Mouse (Mus musculus): ENCODE measurements around the gene Fads1. TPM values are rescaled to one million over a fixed set of nuclear protein-coding genes. Genes with fewer than 3 reads are reported as not detected.
A peak's percentile ranks its signal among the peaks of the same experiment; 100 is the strongest.

Fads1 gene
- total and polyA plus RNA-seq, 3 experiments = 145 to 366 (median 307) TPM

GRCm38 (mm10) chr19:10198286-10198685 lies 15.6 kb downstream of the Fads1 start:
- Histone ChIP-seq H3K27me3 (ENCODE audit: insufficient read depth, low read length) (no peaks in the 10 kb centered on the region), H3K4me3 (ENCODE audit: low read depth, low read length) (no peak overlapping the region), H3K4me1 (ENCODE audit: insufficient read depth, low read depth, low read length) (peaks cover 74% of the 10 kb centered on the region), H3K36me3 (replicated peaks) (peaks cover 85% of the 10 kb centered on the region), H3K9me3 (replicated peaks) (no peaks in the 10 kb centered on the region)
- no peak for TF ChIP-seq CTCF (IDR thresholded peaks at IDR 0.05; ENCODE audit: low read depth, low read length)
- TF ChIP-seq POLR2AphosphoS5 (IDR thresholded peaks at IDR 0.05; ENCODE audit: insufficient replicate concordance, low read depth, low read length) = 0 out of 2 replicates have a peak, but pooled peaks have one; percentile 28
- no peak for DNase-seq (ENCODE audit: low spot score)
- no peak for ATAC-seq (ENCODE audit: extremely low read depth, insufficient number of reproducible peaks, low FRiP score, poor library complexity, severe bottlenecking)

- peaks cover 71% of the 10 kb centered on the region for H3K4me1 ChIP-seq (ENCODE audit: insufficient read depth, low read depth, low read length)
- no peaks in the 10 kb centered on the region for H3K9me3 ChIP-seq (replicated peaks)
- no peak overlapping the region for H3K4me3 ChIP-seq (ENCODE audit: low read depth, low read length)
- H3K27me3 ChIP-seq (ENCODE audit: insufficient read depth, low read length) = no peaks in the 10 kb centered on the region
- ATAC-seq (ENCODE audit: extremely low read depth, insufficient number of reproducible peaks, low FRiP score, poor library complexity, severe bottlenecking) (peak; percentile 48; the same call in 1 of the 2 replicates), DNase-seq (ENCODE audit: low spot score) (peak; percentile 72)
- peaks cover 81% of the 10 kb centered on the region for H3K36me3 ChIP-seq (replicated peaks)
- TF ChIP-seq POLR2AphosphoS5 (IDR thresholded peaks at IDR 0.05; ENCODE audit: insufficient replicate concordance, low read depth, low read length) (no peak), GATA2 (IDR thresholded peaks at IDR 0.05; ENCODE audit: borderline replicate concordance, low read depth, low read length) (no peak), CTCF (IDR thresholded peaks at IDR 0.05; ENCODE audit: low read depth, low read length) (peak; percentile 48), TAL1 (conservative IDR thresholded peaks at IDR 0.05; ENCODE audit: low read depth, low read length) (peak; percentile 34; the same call in 1 of the 2 replicates), GATA1 (IDR thresholded peaks at IDR 0.05; ENCODE audit: borderline replicate concordance, low read length) (no peak)
Measured at GRCm38 (mm10) chr19:10198723-10199122, 16.0 kb downstream of the Fads1 start.

GRCm38 (mm10) chr19:10203146-10203847 lies 20.6 kb downstream of the Fads1 start:
- H3K27me3 ChIP-seq (ENCODE audit: insufficient read depth, low read length) = no peaks in the 10 kb centered on the region
- peaks cover 68% of the 10 kb centered on the region for H3K36me3 ChIP-seq (replicated peaks)
- peak; percentile 38 for DNase-seq (ENCODE audit: low spot score)
- ATAC-seq (ENCODE audit: extremely low read depth, insufficient number of reproducible peaks, low FRiP score, poor library complexity, severe bottlenecking) = no peak
- TF ChIP-seq GATA2 (IDR thresholded peaks at IDR 0.05; ENCODE audit: borderline replicate concordance, low read depth, low read length) (no peak), TAL1 (conservative IDR thresholded peaks at IDR 0.05; ENCODE audit: low read depth, low read length) (peak; percentile 42; the same call in 1 of the 2 replicates)
- H3K9me3 ChIP-seq (replicated peaks) = no peaks in the 10 kb centered on the region
- H3K4me1 ChIP-seq (ENCODE audit: insufficient read depth, low read depth, low read length) = peaks cover 58% of the 10 kb centered on the region
- H3K4me3 ChIP-seq (ENCODE audit: low read depth, low read length) = peak overlapping the region; percentile 75

GRCm38 (mm10) chr19:10203848-10204615 lies 21.3 kb downstream of the Fads1 start, which contains the start of the genes Tmem258 and Fen1:
Gene Tmem258 (plus strand): TSS chr19:10204014.
Gene Fen1 (minus strand): TSS chr19:10204169.
- Histone ChIP-seq H3K4me3 (ENCODE audit: low read depth, low read length) (peak within 1 kb of the TSS; percentile 75), H3K36me3 (replicated peaks) (peaks cover 74% of the 10 kb centered on the region), H3K27me3 (ENCODE audit: insufficient read depth, low read length) (no peaks in the 10 kb centered on the region), H3K9me3 (replicated peaks) (no peaks in the 10 kb centered on the region), H3K4me1 (ENCODE audit: insufficient read depth, low read depth, low read length) (peaks cover 56% of the 10 kb centered on the region)
- no peak for TF ChIP-seq CTCF (IDR thresholded peaks at IDR 0.05; ENCODE audit: low read depth, low read length)
- no peak for TF ChIP-seq GATA2 (IDR thresholded peaks at IDR 0.05; ENCODE audit: borderline replicate concordance, low read depth, low read length)
- TF ChIP-seq POLR2AphosphoS5 (IDR thresholded peaks at IDR 0.05; ENCODE audit: insufficient replicate concordance, low read depth, low read length) = no peak
- TF ChIP-seq GATA1 (IDR thresholded peaks at IDR 0.05; ENCODE audit: borderline replicate concordance, low read length) = no peak
- TF ChIP-seq TAL1 (conservative IDR thresholded peaks at IDR 0.05; ENCODE audit: low read depth, low read length) = no peak
- DNase-seq (ENCODE audit: low spot score) (peak; percentile 85), ATAC-seq (ENCODE audit: extremely low read depth, insufficient number of reproducible peaks, low FRiP score, poor library complexity, severe bottlenecking) (peak; percentile 62; the same call in 1 of the 2 replicates)

- ATAC-seq (ENCODE audit: extremely low read depth, insufficient number of reproducible peaks, low FRiP score, poor library complexity, severe bottlenecking) (no peak), DNase-seq (ENCODE audit: low spot score) (peak; percentile 49)
- no peaks in the 10 kb centered on the region for H3K27me3 ChIP-seq (ENCODE audit: insufficient read depth, low read length)
- H3K4me1 ChIP-seq (ENCODE audit: insufficient read depth, low read depth, low read length) = peaks cover 52% of the 10 kb centered on the region
- H3K36me3 ChIP-seq (replicated peaks) = peaks cover 74% of the 10 kb centered on the region
- peak overlapping the region; percentile 75 for H3K4me3 ChIP-seq (ENCODE audit: low read depth, low read length)
- no peak for TF ChIP-seq GATA2 (IDR thresholded peaks at IDR 0.05; ENCODE audit: borderline replicate concordance, low read depth, low read length)
- no peak for TF ChIP-seq TAL1 (conservative IDR thresholded peaks at IDR 0.05; ENCODE audit: low read depth, low read length)
- no peak for TF ChIP-seq GATA1 (IDR thresholded peaks at IDR 0.05; ENCODE audit: borderline replicate concordance, low read length)
- no peak for TF ChIP-seq CTCF (IDR thresholded peaks at IDR 0.05; ENCODE audit: low read depth, low read length)
- no peak for TF ChIP-seq POLR2AphosphoS5 (IDR thresholded peaks at IDR 0.05; ENCODE audit: insufficient replicate concordance, low read depth, low read length)
- H3K9me3 ChIP-seq (replicated peaks) = no peaks in the 10 kb centered on the region
Measured at GRCm38 (mm10) chr19:10204616-10205001, 21.9 kb downstream of the Fads1 start.

- Histone ChIP-seq H3K4me1 (ENCODE audit: insufficient read depth, low read depth, low read length) (peaks cover 50% of the 10 kb centered on the region), H3K27me3 (ENCODE audit: insufficient read depth, low read length) (no peaks in the 10 kb centered on the region), H3K36me3 (replicated peaks) (peaks cover 74% of the 10 kb centered on the region), H3K4me3 (ENCODE audit: low read depth, low read length) (peak overlapping the region; percentile 75; the same call in 1 of the 2 replicates), H3K9me3 (replicated peaks) (no peaks in the 10 kb centered on the region)
- no peak for DNase-seq (ENCODE audit: low spot score)
- ATAC-seq (ENCODE audit: extremely low read depth, insufficient number of reproducible peaks, low FRiP score, poor library complexity, severe bottlenecking) = no peak
- no peak for TF ChIP-seq GATA2 (IDR thresholded peaks at IDR 0.05; ENCODE audit: borderline replicate concordance, low read depth, low read length)
- no peak for TF ChIP-seq POLR2AphosphoS5 (IDR thresholded peaks at IDR 0.05; ENCODE audit: insufficient replicate concordance, low read depth, low read length)
- TF ChIP-seq CTCF (IDR thresholded peaks at IDR 0.05; ENCODE audit: low read depth, low read length) = no peak
- TF ChIP-seq GATA1 (IDR thresholded peaks at IDR 0.05; ENCODE audit: borderline replicate concordance, low read length) = no peak
- no peak for TF ChIP-seq TAL1 (conservative IDR thresholded peaks at IDR 0.05; ENCODE audit: low read depth, low read length)
Measured at GRCm38 (mm10) chr19:10205051-10205450, 22.4 kb downstream of the Fads1 start.
